Comparison of ENCODE assay signal across 8 mouse cellular contexts in genomic region chr15:7203606-7204330, GRCm38 (mm10).
A peak's percentile ranks its signal among the peaks of the same experiment; 100 is the strongest.
DNase-seq lines count a peak whose midpoint lies in the region; ATAC-seq lines count a peak whose summit lies in the region.

No protein-coding gene starts in this region.

- H3K27me3 ChIP-seq in hindbrain, embryonic 13.5 days, result no peaks in the 10 kb centered on the region

- no peaks in the 10 kb centered on the region for H3K9me3 ChIP-seq in hindbrain, embryonic 13.5 days

- peaks cover 42% of the 10 kb centered on the region for H3K4me1 ChIP-seq in hindbrain, embryonic 13.5 days (replicated peaks)

- DNase-seq in adrenal gland, adult (ENCODE audit: inconsistent age in 2 of 2, low spot score in 1 of 2), result peak; percentile 43 to 66
- no peak for DNase-seq in adrenal gland, postnatal 4 days (ENCODE audit: low spot score in 2 of 2)
- DNase-seq in gastrocnemius, adult 18-20 months (ENCODE audit: low spot score), result peak; percentile 55
- DNase-seq in lung, adult 18-20 months, result peak; percentile 42 to 68
- DNase-seq in thymus, adult 18-20 months, result no peak
- no peak for DNase-seq in layer of hippocampus, adult 9-10 months (ENCODE audit: low spot score)

- H3K4me3 ChIP-seq in hindbrain, embryonic 13.5 days, result no peak overlapping the region

- WGBS in hindbrain, embryonic 13.5 days, result 74% methylated on average over 8 of the region's 9 CpGs

- H3K27ac ChIP-seq in hindbrain, embryonic 13.5 days, result peak overlapping the region; percentile 32

- H3K36me3 ChIP-seq in hindbrain, embryonic 13.5 days, result no peaks in the 10 kb centered on the region

- H3K9ac ChIP-seq in hindbrain, embryonic 13.5 days, result no peak overlapping the region

- no peak overlapping the region for H3K4me2 ChIP-seq in hindbrain, embryonic 13.5 days

- no peak for ATAC-seq in hindbrain, embryonic 13.5 days (ENCODE audit: low FRiP score)
- ATAC-seq in inflammation-experienced regulatory T-cells, adult 6 months, result no peak

Comparison
In these comparisons a context has a peak if more than half of its experiments do, and no peak if none do; other contexts are left out.
1. DNase-seq: peak in adrenal gland, adult (2 of 2), gastrocnemius, adult 18-20 months (single experiment) and lung, adult 18-20 months (2 of 2); none in adrenal gland, postnatal 4 days (0 of 2), thymus, adult 18-20 months (0 of 2) and layer of hippocampus, adult 9-10 months (single experiment).